Comparison of ENCODE assay signal across 14 mouse cellular contexts in the genomic region with DNA sequence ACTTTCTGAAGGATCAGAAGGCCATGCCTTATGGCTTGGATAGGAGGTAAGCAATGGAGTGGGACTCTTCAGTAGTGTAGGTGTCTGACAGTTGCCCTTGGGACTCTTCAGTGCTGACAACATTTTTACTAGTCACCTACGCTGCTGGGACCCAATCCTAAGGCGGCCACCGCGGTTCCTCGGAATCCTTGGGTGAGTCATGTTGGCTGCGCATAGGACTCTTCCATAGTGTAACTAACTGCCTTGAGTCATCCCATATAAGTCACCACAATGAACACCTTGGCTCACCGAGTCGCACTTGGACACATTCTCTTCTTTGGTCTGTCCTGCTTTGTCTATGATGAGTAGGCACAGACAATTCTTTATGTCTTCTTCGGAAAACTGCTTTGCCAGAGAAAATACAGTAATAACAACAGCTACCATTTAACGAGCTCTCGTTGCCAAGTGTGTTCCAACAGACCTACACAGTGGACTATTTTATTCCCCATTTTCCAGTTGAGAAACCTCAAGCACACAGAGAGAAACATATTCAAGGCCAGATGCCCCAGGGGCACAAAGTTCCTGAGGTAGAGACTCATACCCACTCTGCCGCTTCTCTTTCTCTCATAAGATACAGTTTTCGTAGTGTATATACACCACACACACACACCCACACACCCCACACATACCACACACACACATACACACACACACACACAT.
"Had no signal": no experiment of that assay in that cellular context is flagged by ENCODE, and none has a peak within 500 bp of the region (broad histone marks: within the 10 kb centered on the region; RNA-seq: fewer than 3 reads in every experiment).

No protein-coding gene starts in this region.

- DNase-seq: kidney, adult 9 months; layer of hippocampus, adult 9-11 months; layer of hippocampus, postnatal 36 days; lung, embryonic 14.5 days; lung, postnatal 10 days; lung, postnatal 4 days; right cerebral cortex, postnatal 14 days; thymus, postnatal 4 days had no signal

- H3K9me3 ChIP-seq: limb, embryonic 15.5 days; liver, embryonic 12.5 days had no signal

- H3K4me1 ChIP-seq: limb, embryonic 15.5 days; liver, embryonic 12.5 days; midbrain, embryonic 10.5 days had no signal

- H3K27ac ChIP-seq: kidney, postnatal 0 days; limb, embryonic 15.5 days; liver, embryonic 12.5 days; midbrain, embryonic 10.5 days; stomach, postnatal 0 days had no signal

- H3K36me3 ChIP-seq: limb, embryonic 15.5 days; liver, embryonic 12.5 days; midbrain, embryonic 10.5 days had no signal

- H3K27me3 ChIP-seq: limb, embryonic 15.5 days; liver, embryonic 12.5 days had no signal

- H3K4me2 ChIP-seq: limb, embryonic 15.5 days; liver, embryonic 12.5 days; lung, embryonic 14.5 days had no signal

- ATAC-seq: liver, embryonic 12.5 days; midbrain, embryonic 16.5 days had no signal

- H3K9ac ChIP-seq: limb, embryonic 15.5 days; liver, embryonic 12.5 days; lung, embryonic 14.5 days had no signal

- H3K4me3 ChIP-seq: limb, embryonic 15.5 days; liver, embryonic 12.5 days; midbrain, embryonic 10.5 days had no signal
